Mouse (Mus musculus) spleen, postnatal 10 days (tissue): ENCODE measurements around the gene Hivep1.

Experiments
- DNase-seq, 2 experiments: peaks; one replicate each; pipeline ENCODE4 v3.0.0; 2021 to 2022; ENCODE audit warnings: low spot score in 2 of 2

The Hivep1 gene

DNA sequence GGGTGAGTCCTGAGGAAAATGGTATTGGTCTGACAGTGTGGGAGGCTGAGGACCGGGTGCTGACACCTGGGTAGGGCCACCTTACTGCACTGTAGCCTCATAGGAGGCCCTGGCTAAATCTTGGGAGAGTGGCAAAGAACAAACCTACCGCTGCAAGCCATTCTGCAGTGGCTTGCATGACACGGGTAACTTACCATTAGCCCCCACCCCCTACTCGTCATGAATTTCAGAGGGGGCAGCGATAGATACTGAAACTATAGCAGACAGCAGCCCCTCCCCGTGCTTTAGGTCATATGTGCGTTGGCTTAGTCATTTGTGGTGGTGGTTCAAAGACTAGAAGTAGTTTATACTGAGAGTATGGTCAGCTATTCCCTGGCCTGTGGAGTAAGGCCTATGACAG is 61.8 kb downstream of the Hivep1 start:
- no peak for DNase-seq

DNA sequence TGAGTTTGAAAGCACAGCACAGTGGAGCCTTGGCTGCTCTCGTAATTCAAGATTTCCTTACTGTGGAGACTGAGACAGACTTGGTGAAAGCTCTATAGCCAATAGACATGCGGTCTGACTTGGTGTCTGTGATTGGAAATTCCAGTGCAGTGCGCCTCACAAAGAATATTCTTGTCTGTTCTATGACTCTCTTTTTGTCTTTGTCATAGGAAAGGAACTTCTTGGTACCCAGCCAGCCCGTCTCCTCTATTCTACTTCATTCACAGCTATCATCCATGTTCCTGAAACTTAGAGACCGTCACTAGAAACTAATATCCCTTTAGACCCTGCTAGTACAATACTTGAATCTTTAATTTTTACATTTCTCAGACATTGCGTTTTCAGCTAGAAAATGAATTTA is 64.5 kb downstream of the Hivep1 start:
- no peak for DNase-seq

DNA sequence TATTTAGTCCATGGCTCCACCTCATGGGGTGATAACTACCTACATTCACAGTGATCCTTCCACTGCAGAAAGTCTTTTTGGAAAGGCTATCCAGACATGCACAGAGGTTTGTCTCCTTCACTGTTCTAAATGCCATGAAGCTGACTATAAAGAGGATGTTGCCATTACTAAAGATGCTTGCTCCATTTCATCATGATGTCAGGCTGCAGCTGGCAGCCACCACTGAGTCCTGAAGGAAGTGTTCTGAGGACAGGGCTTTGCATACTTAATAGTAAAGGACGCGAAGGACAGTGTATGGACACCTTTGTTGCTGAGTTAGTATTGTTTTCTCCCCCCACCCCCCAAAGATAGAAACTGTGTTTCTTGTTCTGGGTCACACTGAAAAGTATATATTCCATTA is 67.2 kb downstream of the Hivep1 start:
- no peak for DNase-seq

DNA sequence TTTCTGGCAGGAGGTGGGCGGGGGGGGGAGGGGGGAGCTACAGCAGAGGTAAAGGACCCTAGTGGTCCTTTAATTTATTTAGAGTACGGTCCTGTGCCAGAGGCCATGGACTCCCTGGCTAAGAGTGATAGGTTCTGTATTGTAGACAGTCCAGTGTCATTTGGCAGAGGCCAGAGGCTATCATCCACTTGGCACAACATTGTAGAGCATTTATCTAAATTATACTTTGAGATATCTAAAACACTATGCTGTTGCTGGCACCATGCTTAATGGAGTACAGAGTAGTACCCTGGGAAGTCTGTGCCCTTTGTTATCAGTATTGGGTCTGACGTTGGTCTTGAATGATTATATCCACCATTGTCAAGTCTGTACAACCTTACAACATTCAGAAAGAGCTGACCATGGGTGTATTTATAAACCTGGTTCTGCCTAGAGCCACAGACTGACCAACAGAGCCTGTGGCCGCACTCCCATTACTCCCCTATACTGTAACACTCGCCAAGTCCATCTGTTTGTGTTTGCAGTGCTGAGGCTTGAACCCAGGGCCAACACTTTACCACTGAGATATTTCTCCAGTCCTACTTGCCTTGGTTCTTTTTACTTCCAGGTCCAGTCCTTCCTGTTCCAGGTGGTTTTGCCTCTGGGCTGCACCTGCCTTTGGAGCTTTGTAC is 69.4 kb downstream of the Hivep1 start:
- no peak for DNase-seq

DNA sequence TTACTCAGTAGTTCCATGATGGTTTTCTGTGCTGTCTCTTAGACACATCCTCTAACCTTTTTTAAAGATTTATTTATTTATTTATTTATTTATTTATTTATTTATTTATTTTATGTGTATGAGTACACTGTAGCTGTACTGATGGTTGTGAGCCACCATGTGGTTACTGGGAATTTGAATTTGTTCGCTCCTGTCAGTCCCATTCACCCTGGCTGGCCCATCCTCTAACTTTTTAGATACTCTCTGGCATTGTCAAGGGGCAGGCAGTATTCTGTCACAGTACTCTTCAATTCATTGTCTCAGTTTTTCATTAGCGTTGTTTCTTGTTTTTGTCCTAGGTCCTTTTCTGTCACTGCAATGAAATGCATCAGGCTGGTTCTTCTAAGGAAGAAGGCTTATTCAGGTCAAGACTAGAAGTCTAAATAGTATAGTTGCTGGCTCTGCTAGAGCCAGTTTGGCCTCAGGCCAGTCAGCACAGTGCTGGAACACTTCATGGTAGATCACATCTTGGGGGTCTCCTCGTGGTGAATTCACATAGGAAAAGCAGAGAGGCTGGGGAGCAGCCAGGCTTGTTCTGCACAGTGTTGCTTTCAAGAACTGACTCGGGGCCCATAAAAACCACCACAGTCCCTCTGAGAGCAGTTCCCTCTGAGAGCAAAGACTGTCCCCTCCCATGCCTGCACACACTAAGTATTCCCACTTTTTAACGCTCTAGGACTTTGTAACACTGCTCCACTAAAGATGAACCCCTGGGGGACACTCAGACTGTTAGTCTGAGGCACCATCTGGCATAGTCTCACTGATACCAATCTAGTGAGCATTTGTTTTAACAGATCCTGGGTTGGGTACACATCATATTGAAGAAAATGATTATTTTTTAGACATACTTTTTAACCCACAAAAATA is 70.2 kb downstream of the Hivep1 start:
- DNase-seq = no peak

DNA sequence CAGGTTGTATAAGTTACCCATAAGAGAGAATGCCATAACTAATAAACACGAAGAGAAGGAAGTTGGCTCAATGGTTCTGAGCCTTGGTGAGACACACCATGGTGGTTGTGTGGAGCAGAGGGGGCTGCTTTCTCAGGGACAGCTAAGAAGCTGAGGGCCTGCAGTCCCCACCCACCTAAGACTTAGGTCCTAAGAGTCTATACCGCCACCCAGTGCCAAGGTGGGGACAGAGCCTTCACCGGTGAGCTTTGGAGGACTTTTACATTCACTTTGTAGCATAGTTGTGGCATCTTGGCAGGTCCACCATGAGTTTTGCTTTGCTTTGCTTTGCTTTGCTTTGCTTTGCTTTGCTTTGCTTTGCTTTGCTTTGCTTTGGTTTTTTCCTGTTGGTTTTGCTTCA is 92.8 kb downstream of the Hivep1 start:
- DNase-seq = peak in 1 of 2 experiments; percentile 43

DNA sequence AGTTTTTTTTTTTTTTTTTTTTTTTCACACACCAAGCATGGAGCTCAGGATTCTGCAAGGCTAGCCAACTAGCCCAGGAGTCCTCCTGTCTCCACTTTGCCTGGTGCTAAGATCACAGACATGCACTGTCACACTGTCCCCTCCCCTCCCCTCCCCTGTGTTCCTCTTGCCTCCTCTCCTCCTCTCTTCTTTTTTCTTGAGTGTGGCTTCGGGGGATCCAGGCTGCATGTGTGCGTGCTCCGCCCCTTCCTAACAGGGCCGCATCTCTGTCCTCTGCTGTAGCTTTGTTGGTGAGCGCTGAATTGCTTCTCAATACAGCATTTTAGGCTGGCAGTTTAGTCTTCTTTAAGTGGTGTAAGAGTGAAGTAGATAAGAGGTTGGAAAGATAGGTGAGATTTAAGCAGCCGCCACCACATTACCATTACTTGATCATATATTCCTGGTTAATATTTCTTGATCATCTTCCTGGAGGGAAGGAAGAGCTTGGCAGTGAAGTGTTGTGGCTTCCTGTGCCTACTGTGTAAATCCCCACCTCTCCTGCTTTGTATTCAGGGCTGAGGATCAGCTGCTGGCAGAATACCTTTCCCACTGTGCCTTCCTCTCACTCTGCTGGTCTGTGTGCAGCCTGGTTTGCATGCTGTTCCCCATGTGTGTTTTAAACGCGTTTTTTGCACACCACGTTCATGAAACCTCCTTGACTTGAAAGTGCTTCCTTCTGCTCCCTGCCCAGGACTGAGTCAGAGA is 97.7 kb downstream of the Hivep1 start:
- no peak for DNase-seq

DNA sequence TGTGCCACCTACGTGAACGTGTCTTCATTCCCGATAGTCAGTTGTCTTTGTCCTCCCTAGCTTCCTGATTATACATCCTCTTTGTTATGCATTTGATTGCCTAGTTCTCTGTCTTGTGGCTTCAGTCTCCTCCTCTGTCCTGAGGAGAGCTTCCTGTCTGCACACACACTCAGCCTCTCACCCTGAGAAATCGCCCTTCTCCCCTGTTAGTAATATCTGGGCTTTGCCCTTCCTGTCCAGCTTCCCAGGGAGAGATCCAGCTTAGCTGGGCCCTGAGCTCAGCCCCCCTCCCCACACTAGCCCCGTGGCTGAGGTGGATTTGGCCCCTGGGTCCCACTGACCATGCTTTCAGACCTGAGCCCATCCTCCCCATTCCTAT is 98.2 kb downstream of the Hivep1 start:
- no peak for DNase-seq

DNA sequence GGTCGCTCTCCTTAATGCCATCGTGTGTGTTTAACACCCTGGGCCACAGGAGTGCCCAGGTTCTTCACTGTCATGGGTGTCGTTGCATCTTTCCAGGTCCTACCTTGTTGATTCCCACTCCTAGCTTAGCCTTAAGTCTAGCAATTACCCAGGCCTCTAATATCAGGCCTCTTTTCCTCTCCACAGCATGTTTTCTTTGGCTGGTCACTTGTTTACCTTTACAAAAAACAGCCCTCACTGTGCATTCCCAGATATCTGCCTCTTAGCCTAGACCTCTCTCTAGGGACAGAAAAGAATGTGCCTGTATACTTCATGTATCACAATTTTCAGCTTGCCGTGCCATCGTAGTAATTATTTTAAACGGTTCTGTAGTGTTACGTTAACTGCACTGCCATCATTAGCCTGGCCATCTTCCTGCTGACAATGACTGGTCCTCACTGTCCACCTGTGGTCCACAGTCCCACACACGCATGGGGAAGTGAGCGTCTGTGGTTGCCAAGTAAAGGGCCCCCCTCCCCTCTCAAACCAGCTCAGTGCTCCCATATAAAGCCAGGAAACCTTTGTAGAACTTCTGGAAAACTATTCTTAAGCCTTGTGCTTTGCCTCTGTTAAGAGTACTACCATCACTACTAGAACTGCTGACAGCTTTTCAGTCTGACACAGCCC is 98.8 kb downstream of the Hivep1 start:
- DNase-seq = no peak

DNA sequence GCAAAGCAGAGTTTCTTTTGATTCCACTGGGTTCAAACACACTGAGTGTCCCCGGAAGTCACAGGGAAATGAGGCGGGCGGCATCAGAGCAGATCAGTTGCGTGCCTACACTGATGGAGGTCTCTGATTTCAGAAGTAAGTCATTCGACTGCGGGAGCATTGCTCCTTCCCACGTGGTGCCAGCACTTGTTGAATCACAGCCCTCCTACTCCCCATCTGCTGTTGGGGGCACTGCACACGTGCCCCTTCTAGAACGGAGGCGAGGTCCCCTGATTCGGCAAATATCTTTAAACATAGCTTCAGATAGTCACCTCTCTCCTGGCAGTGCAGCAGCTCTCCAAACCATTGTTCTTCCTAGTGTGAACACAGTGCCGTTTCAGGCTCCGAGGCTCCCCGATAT is 106.4 kb downstream of the Hivep1 start:
- no peak for DNase-seq

DNA sequence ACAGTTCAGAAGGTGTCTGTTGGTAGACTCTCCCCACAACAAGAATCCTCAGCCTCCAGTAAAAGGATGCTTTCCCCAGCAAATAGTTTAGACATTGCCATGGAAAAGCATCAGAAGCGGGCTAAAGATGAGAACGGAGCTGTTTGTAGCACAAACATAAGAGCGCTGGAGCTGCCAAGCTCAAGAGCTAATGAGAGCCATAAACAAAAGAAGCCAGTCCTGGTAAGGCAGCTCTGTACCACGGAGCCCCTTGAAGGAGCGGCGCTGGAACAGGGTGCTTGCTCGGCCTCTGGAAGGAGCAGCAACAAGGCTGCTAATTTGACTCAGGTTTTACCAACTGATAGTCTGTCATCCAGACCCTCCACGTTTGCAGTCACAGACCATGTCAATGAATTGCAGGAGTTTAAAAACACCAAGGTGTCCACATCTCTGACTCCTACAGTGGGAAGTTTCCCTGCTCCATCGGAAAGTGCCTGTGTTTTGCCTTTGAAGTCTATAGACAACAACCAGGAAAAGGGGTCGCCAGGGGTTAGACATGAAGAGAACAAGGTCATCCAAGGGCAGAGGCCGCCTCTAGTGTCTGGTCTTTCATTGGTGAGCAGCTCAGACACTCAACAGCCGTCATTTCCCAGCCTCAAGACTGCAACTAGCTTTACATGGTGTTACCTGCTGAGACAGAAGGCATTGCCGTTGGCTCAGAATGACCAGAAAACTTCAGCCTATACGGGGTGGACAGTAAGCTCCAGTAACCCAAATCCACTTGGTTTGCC is 107.8 kb downstream of the Hivep1 start:
- DNase-seq = no peak

DNA sequence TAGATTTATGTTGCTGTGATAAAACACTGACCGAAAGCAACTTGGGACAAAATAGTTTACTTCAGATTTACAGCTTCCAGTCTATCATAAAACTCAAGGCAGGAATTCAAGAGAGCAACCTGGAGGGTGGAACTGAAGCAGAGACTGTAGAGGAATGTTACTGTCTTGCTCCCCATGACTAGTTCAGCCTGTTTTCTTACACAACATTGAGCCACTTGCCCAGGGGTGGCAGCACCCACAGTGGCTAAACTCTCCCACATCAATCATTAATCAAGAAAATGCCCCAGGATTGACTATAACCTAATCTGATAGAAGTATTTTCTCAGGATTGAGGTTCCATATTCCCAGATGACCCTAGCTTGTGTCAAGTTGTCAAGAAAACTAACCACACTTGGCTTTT is 119.0 kb downstream of the Hivep1 start:
- no peak for DNase-seq

DNA sequence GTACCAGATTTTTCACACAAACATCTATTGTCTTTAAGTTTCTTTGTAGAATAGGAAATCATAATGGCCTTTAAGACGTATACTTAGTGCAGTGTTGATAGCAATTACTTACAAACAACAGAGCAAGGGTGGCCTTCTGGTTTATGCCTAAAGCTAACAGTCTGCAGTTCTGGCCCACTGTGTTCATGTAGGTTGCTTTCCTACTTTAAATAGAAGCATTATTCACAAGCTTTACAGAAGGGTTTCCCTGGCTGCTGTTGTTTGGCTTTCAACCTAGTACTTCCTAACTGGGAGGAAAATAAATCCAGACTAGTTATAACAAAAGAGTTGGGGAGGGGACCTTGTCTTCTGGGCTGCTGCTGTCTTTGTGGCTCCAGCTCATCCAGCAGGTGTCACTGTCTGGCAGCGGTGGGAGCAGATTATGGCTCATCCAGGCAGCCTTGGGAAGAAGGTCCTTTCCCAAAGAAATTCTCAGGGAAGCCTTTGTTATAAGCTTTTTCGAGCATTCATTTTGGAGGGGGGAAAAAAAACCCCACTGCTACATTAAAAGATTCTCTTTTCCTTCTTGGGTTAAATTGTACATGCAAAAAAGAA is 123.1 kb downstream of the Hivep1 start:
- DNase-seq = no peak

DNA sequence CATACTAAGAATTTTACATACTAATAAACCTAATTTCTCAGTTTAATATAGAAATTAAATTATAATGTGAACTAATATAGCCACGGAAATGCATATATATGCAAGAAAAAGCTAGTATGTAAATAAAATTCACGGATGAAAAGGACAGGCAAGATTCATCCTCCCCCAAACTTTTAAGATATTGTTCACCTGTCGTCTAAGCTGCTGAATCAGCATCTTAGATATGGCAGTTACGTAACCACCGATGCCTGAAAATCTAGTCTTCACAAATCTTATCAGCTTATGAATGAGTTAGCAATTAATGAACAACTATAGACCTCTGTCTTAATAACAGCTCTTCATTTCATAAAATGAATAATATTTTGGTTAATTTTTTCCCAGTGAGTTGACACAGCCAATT is 130.8 kb downstream of the Hivep1 start:
- DNase-seq = no peak

DNA sequence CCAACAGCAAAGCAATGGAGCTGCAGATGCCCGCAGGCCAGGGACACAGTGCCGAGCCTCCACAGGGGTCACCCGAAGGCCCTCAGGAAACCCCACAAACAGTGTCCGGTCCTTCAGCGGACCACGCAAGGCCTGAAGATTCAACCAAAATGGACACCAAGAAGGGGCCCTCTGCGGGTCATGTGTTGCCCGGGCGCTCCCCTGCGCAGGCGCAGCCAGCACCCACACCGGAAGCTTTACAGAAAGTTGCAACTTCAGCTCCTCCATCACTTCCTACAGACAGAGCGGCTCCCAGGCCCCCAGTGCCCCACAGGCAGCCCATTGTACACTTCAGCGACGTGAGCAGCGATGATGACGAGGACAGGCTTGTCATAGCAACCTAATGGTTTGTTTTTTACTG is 132.3 kb downstream of the Hivep1 start:
- DNase-seq = no peak

DNA sequence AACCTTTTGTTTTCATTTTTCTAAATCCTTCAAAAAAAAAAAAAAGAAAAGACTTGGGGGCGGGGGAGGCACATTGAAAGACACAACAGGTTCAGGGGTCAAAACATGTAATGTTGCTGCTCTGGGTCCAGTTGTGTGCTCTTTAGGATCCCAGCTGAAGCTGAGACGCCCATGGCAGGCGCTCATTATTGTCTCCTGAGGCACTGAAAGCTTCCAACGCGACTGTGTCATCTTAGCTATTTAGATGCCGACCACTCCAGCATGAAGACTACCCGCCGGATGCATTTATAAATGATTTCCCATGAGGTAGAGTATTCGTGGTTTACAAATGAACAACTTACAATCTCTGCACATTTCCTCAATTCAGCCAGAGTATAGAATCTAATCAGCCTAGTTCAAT is 141.2 kb downstream of the Hivep1 start:
- no peak for DNase-seq

DNA sequence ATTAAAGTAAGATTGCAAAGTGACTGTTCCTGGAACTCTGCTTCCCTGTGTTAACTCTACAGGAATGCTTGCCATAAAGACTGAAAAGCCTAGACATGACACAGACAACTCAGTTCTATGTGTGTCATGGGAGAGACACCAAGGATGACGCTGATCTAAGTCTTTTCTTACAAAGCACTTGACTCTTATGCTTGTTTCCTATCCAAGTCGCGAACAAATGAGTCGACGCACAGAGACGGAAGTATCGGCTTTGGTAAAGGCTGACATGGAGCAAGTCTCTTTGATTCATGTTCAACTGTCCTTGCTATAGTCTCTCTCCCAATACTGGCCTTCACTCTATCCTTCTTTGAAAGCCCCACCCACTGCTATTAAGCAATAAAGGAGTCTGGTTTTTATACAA is 143.8 kb downstream of the Hivep1 start:
- DNase-seq = no peak

DNA sequence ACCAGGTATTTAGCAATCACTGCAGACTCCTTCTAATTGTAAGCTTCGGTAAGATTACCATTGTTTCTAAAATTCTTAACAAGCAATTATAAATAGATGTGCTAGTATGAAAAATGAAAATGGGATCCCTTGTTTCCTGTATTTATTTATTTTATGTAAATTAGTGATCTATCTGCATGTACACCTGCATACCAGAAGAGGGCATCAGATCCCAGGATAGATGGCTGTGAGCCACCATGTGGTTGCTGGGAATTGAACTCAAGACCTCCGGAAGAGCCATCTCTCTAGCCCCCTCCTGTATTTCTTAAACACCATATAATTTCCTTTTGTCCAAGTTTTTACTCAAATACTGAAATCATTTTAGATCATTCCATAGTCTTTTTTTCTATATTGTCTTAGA is 145.8 kb downstream of the Hivep1 start:
- no peak for DNase-seq

DNA sequence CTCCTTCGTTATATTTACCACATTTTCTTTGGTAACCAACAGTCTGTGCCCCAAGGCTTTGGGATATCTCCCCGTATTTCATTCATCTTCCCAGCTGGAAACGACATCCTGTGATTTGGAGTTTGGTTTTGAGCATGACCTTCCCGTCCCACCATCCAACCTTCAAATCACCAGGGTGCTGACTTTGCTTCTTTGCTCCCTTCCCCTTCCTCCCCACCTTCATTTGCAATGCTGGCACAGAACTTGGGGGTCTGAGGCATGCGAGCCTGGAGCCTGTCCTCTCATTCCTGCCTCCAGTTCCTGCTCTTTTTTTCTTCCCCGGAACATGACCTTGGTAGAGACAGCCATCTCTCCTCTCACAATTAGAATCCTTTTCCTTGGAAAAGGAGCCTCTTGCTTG is 161.7 kb downstream of the Hivep1 start:
- DNase-seq = no peak

DNA sequence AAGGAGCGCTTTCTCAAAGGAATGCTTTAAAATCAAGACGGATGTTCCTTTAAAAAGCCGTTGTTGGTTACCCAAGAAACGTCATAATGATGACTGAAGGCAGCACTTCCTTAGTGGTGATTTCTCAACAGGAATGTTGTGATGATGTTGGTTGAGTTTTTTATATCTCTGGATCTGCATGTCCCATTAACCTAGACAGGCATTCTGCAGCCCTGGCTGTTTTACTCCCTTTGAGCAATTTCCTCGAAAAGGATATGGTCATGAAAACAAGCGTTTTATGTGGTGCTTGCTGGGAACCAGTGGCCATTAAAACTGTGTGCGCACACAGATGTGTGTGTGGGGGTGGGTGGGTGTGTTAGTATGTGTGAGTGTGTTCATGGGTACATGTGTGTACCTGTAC is 170.6 kb downstream of the Hivep1 start:
- no peak for DNase-seq

DNA sequence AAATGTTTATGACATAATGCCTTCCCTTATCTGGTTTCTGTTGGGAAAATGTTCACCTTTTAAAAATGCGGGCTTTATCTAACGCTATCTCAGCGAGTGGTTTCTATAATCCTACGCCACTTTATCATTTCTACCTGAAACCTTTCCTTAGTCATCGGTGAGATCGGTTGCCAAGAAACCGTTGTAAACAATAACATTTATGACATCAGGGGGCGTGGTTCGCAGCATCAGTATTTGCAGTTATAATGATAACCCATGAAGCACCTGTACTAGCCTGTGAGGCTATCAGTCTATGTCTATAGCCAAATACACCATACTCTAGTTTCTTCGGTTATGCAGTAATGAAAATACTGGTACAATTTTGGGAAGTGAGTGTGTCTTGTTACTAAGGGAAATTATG is 177.0 kb downstream of the Hivep1 start:
- DNase-seq = no peak
